ENCODE assay signal across 8 mouse cellular contexts in genomic region chr19:47339165-47339564, GRCm38 (mm10).
DNase-seq lines count a peak whose midpoint lies in the region; ATAC-seq and TF ChIP-seq lines count a peak whose summit lies in the region.

No protein-coding gene starts in this region.

- intact Hi-C loops in left cerebral cortex, postnatal 36 days (cut with DNase I): loop anchor here (1.0 to 2.0 kb wide), 2 partner anchors 75 to 162 kb away; no protein-coding TSS in a partner anchor

- WGBS in hindbrain, postnatal 0 days: 2% methylated on average over 17 of the region's 17 CpGs
- WGBS in midbrain, embryonic 11.5 days: 2% methylated on average over 17 of the region's 17 CpGs

- 0 out of 2 replicates have a peak, but pooled peaks cover 14% of the 10 kb centered on the region for H3K27me3 ChIP-seq in hindbrain, postnatal 0 days (ENCODE audit: insufficient read depth, low read length)
- peaks cover 31% of the 10 kb centered on the region for H3K27me3 ChIP-seq in midbrain, embryonic 11.5 days (ENCODE audit: control insufficient read depth, insufficient read depth, low read length)

- H3K4me2 ChIP-seq in hindbrain, postnatal 0 days (ENCODE audit: low read depth, low read length): peak overlapping the region; percentile 64
- H3K4me2 ChIP-seq in midbrain, embryonic 11.5 days: peak overlapping the region; percentile 51

- no peaks in the 10 kb centered on the region for H3K36me3 ChIP-seq in hindbrain, postnatal 0 days (ENCODE audit: insufficient read depth, low read length)
- no peaks in the 10 kb centered on the region for H3K36me3 ChIP-seq in midbrain, embryonic 11.5 days (ENCODE audit: control insufficient read depth, insufficient read depth, low read length)

- H3K9me3 ChIP-seq in hindbrain, postnatal 0 days (ENCODE audit: low read length): no peaks in the 10 kb centered on the region
- no peaks in the 10 kb centered on the region for H3K9me3 ChIP-seq in midbrain, embryonic 11.5 days (ENCODE audit: control insufficient read depth, low read length)

- H3K9ac ChIP-seq in hindbrain, postnatal 0 days (replicated peaks; ENCODE audit: low read length): 0 out of 2 replicates have a peak overlapping the region, but pooled peaks have one; percentile 33
- H3K9ac ChIP-seq in midbrain, embryonic 11.5 days (ENCODE audit: low read length): peak overlapping the region; percentile 48; the same call in 1 of the 2 replicates

- TF ChIP-seq CTCF in hindbrain, postnatal 0 days (IDR thresholded peaks at IDR 0.05; ENCODE audit: low read depth): peak; percentile 92

- H3K4me1 ChIP-seq in hindbrain, postnatal 0 days (ENCODE audit: insufficient read depth, low read length): peaks cover 22% of the 10 kb centered on the region
- peaks cover 20% of the 10 kb centered on the region for H3K4me1 ChIP-seq in midbrain, embryonic 11.5 days (ENCODE audit: control insufficient read depth, insufficient read depth, low read length)

- ATAC-seq in hindbrain, postnatal 0 days: no peak
- no peak for ATAC-seq in midbrain, embryonic 11.5 days (ENCODE audit: low FRiP score)

- no peak overlapping the region for H3K27ac ChIP-seq in hindbrain, postnatal 0 days
- no peak overlapping the region for H3K27ac ChIP-seq in midbrain, embryonic 11.5 days (ENCODE audit: low read depth, low read length)

- peak; percentile 85 for DNase-seq in ZHBTc4 (ENCODE audit: low read depth, low spot score)
- DNase-seq in cerebellum, postnatal 14 days: peak; percentile 93 to 95
- peak; percentile 86 for DNase-seq in gastrocnemius, adult 18-20 months (ENCODE audit: low spot score)
- peak; percentile 92 for DNase-seq in hindbrain, postnatal 0 days (ENCODE audit: low spot score)
- DNase-seq in left cerebral cortex, postnatal 36 days (ENCODE audit: low spot score in 2 of 2): peak; percentile 77 to 83
- DNase-seq in midbrain, embryonic 11.5 days (ENCODE audit: low spot score, missing footprints): peak; percentile 99
- peak; percentile 92 for DNase-seq in right cerebral cortex, postnatal 4 days
- peak; percentile 70 to 83 for DNase-seq in urinary bladder, postnatal 4 days (ENCODE audit: low spot score in 2 of 2)

- peak overlapping the region; percentile 30 for H3K4me3 ChIP-seq in hindbrain, postnatal 0 days (ENCODE audit: low read length)
- H3K4me3 ChIP-seq in midbrain, embryonic 11.5 days (ENCODE audit: low read depth, low read length): peak overlapping the region; percentile 29; the same call in 1 of the 2 replicates
